Mouse (Mus musculus): ENCODE measurements around the gene Lrrc58.

The Lrrc58 gene

GRCm38 (mm10) chr16:37868506-37869469 is 599 bp downstream of the Lrrc58 start:
- in situ Hi-C loops (cut with MboI, MseI) = no loop called here

DNA sequence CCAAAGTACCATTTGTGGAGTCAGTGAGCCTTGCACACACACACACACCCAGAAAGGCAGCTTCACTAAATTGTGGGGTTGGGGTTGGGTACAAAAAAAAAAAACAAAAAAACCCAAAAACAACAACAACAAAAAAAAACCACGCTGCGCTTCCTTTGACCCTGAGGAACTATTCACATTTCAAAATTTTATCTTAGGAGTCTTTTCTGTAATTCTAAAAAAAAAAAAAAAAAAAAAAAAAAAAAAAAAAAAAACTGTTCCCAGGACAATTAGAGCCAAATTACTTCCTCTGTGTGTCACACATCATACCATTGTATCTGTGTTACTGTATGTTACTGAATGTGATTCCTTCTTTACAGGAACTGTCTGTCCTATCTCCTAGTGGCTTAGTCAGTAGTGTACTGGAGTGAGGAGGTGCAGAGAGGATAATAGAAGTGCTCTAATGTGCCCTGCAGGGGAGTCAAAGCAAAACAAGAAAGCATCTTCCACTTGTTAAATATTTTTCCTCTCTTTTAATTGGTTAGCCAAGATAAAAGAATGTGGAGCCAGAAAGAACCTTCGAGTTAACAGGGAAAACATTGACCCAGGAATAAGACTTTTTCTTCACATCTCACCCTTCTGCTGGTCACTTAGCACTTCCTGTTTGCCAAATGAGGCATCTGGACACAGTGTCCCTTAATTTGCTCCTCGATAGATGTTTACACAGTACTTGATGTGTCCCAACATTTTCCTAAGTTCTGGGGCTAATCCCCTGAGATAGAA is 1.5 kb downstream of the Lrrc58 start:
- in situ Hi-C loops (cut with MboI, MseI) = loop anchor here in 1 of 2 experiments (5.0 kb wide), 1 partner anchor 228 kb away; no protein-coding TSS in a partner anchor

DNA sequence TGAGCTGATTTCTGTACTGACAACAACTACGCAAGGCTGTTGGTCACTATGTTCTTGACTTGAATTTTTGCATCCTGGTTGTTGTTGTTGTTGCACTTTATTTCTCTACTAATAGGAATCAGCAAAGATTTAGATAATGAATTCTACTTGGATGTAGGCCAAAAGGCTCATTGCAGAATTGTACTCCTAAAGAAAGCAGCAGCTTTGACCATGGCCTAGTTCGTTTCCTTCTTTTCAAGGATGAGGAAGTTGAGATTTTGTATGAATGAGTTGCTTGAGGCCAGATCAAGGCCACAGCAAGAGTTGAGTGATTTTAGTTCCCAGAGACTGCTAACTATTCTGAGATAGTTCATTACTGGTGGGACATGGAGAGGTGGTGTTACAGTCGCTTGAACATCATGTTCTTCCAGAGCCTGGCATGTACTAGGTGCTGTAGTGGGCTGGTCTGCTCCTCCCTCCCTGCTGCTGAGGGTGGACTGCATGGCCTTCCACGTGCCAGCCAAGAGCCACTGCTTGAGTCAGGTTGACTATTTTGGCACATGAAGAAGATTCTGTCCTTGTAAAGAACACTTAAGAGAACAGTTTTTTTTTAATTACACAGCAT is 3.0 kb downstream of the Lrrc58 start:
- in situ Hi-C loops (cut with MboI, MseI) = loop anchor here in 1 of 2 experiments (5.0 kb wide), 1 partner anchor 226 kb away; no protein-coding TSS in a partner anchor

DNA sequence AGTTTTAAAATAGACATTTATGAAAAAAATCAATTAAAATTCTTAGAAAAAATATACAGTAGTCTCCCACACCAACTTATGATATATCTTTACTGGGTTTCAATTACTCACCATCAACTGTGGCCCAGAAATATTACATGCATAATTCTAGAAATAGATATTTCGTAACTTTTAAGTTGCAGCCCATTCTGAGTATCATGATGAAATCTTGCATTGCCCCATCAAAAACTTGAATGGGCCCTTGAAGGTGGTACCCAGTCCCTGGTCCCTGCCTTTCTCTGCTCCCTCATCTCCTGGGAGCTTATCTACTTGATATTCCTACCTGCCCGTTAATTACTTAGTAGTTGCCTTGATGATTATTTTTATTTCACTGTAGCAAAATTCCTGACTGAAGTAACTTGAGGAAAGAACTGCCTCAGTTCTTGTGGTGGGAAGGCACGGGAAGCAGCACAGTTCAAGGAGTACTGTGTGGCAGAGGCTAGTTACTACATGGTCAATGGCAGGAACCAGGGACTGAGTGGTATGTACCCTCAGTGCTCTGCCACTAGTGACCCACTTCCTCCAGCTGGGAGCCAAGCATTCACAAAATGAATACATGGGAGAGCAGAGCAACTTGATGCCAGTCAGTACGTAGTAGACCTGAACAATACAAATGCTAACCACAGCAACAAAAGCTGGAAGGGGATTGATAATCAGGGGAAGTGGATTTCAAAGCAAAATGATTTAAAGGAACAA is 6.5 kb downstream of the Lrrc58 start:
- in situ Hi-C loops (cut with MboI, MseI) = loop anchor here in 1 of 2 experiments (5.0 kb wide), 1 partner anchor 223 kb away; no protein-coding TSS in a partner anchor

GRCm38 (mm10) chr16:37877406-37877805 is 9.2 kb downstream of the Lrrc58 start:
- in situ Hi-C loops (cut with MboI, MseI) = no loop called here

- in situ Hi-C loops (cut with MboI, MseI) = no loop called here
Measured at GRCm38 (mm10) chr16:37878951-37879505, 10.8 kb downstream of the Lrrc58 start.

DNA sequence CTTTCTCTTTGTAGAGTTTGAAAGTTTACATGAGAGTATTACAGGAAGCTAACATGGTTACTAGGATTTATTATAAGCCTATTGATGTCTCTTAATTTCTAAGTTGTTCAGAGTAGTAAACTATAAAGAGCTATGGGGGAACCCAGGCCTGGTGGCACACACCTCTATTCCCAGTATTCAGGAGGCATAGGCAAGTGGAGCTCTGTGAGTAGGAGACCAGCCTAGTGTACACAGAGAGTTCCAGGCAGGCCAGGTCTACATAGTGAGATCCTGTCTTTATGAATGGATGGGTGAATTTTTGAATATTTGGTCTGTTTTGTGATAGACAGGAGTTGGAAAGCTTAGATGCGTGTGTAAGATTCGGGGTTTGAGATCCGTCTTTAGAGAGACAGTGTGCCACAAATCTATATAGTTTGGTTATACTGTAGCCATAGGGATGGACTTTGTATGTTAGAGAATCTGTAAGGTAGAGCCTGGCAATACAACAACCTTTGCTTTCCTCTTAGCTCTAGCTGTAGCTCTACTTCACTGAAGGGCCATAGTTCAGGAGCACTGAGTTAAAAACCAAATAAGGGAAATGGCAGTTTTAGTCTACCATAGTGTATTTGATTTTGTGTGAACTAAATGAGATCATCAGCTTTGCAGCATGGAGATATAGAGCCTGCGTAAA is 11.7 kb downstream of the Lrrc58 start:
- in situ Hi-C loops (cut with MboI, MseI) = no loop called here

GRCm38 (mm10) chr16:37881168-37881567 is 13.0 kb downstream of the Lrrc58 start:
- in situ Hi-C loops (cut with MboI, MseI) = no loop called here

DNA sequence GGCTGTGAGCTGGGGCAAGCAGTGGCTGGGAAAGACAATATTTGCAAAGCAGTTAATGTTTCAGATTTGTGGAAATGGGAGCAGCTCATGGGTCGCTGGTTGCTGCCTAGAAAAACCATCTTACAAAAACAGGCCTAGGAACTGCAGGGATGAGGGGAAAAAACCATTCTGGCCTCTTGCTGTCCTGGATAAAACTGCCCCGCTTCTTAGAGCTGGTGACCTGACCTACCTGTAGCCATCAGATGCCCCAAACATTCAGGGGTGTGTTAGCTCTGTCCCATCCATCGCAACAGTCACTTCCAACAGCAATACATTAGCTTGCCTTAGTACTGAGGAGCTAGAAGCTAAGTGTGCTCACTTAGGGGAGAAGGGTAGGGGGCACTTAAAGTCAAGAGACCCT is 20.8 kb downstream of the Lrrc58 start:
- in situ Hi-C loops (cut with MboI, MseI) = no loop called here

DNA sequence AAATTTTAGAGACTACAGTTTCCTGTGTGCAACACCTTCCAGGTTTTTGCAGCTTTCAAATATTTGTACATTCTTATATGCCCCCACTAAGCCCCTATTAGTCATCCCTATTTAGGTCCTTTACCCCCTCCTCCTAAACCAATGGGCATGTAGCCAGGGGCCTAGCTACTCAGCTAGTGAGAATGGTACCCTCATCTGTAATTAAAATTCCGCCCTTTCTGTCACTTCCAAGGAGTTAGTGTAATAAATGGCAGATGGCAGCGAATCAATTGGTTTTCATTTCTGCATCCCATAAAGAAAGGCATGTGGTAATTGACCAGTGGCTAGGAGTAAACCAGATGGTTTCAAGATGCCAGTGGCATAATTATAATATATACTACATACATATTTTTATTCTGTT is 24.5 kb downstream of the Lrrc58 start:
- in situ Hi-C loops (cut with MboI, MseI) = no loop called here

DNA sequence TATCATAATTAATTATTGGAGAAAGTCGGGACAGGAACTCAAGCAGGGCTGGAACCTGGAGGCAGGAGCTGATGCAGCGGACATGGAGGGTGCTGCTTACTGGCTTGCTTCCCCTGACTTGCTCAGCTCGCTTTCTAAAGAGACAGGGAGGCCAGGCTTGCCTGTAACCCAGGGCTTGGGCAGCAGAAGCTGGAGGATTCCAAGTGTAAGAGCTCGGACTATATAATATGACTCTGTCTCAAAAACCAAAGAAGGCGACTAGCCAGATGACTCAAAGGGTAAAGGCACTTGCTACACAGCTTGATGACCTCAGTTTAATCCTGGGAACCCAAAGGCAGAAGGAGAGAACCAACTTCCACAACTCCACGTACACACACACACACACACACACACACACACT is 25.2 kb downstream of the Lrrc58 start:
- in situ Hi-C loops (cut with MboI, MseI) = no loop called here

DNA sequence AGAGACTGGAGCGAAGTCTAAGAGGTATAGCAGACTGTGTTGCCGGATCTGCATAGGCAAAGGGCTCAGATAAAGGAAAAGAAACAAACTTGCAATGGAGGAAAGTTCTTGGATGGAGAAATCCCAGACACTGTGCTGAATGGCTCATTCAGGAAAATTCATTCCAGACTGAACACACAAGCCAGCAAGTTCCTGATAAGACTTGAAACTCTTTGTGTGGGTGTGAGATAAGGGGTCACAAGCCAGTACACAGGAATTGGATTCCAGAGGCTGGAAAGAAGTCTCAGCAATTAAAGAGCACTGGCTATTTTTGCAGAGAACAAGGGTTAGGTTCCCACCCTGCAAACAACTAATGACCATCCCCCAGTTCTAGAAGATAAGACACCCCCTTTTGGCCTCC is 25.8 kb downstream of the Lrrc58 start:
- in situ Hi-C loops (cut with MboI, MseI) = no loop called here

GRCm38 (mm10) chr16:37898790-37899189 is 30.6 kb downstream of the Lrrc58 start:
- in situ Hi-C loops (cut with MboI, MseI) = no loop called here

DNA sequence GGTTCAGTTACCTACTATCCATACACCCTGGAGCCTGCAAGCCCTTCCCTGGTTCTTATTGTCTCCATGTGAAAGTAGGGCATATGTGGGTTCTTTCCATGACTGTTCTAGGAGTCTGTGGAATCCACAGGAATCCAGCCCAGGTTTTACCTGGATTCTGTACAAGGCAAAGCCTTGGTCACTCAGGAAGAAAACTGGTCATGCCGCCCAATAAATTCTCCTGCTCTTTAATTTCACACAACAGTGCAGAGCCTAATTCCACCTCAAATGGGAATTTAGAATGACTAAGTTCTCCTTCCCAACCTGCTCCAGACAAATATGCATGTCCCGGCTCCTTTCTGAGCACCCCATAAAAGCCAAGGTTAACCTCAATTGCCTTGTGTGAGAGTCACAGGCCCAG is 31.2 kb downstream of the Lrrc58 start:
- in situ Hi-C loops (cut with MboI, MseI) = no loop called here

GRCm38 (mm10) chr16:37901318-37901717 is 33.1 kb downstream of the Lrrc58 start:
- in situ Hi-C loops (cut with MboI, MseI) = no loop called here

DNA sequence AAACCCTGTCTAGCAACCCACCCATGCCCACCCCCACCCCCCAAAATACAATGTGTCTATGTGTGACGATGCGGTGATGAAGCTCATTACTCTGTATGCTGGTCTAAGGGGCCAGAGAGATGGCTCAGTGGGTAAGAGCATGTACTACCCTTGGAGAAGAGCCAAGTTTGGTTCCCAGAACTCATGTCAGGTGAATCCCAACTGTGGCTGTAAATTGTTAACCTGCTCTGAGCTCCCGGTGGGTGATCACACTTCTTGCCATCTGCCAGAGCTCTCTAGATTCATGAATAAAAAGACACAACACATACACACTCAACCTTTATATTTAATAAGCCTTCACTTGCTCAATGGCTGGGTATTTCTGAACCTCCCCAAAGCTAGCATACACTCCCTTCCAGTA is 38.3 kb downstream of the Lrrc58 start:
- in situ Hi-C loops (cut with MboI, MseI) = no loop called here

- in situ Hi-C loops (cut with MboI, MseI) = no loop called here
Measured at GRCm38 (mm10) chr16:37911086-37911485, 42.9 kb downstream of the Lrrc58 start.

DNA sequence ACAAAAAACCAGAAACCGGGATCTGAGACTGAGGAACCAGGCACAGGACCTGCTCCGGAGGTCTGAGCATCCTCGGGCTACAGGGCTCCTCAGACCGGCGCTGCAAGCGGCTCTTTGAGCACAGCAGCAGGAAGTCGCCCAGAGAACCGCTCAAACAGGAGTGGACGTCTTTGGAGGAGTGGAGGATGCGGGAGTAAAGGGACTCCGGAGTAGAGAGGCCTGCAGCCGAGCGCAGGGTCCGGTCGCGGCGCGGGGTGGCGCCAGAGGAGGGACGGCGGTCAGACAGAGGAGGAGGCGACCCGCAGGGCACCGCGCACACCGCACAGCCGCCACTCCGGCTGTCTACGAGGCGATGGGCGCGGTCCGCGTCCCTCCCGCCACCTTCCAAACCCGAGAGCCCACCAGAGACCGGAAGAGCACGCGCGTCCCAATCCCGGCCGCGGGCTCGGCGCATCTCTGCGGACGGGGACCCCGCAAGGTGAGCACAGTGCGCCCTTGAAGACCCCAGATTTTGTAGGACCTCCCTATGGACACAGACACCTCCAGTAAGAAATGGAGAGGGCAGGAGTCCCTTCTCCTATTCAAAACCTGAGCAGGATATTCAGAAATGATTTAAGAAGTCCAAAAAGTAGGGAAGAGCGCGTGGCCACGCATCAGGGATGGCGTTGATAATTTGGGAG is 48.1 kb downstream of the Lrrc58 start, which contains the start of gene Gpr156:
Gene Gpr156 (plus strand): TSS at position 359 of the 680 bp plus-strand sequence.
- in situ Hi-C loops (cut with MboI, MseI) = no loop called here

DNA sequence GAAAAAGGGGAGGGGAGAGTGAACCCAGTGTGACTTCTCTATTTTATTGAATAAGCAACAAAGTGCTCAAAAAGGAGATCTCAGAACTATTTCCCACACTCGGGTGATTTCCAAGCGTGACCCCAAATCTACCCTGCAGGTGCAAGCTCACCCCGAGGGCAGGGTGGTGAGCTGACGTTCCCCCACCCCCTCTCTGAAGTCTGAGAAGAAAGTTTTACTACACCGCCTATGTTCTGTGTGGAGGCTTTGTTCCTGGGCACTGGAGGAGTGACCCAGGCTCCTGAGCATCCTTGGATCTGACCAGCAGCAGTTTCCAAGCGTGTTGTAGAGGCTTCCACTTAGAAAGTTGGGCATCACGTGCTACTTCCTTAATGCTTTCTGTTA is 48.6 kb downstream of the Lrrc58 start:
- in situ Hi-C loops (cut with MboI, MseI) = no loop called here

- in situ Hi-C loops (cut with MboI, MseI) = no loop called here
Measured at GRCm38 (mm10) chr16:37919000-37919399, 50.8 kb downstream of the Lrrc58 start.
